Mouse (Mus musculus): ENCODE measurements at regions not wholly inside any gene's neighbourhood (a gene's known extent, or its start where the extent isn't known, plus 50 kb on each side); places are given as distances from the start of the nearest gene placed in this dataset.

DNA sequence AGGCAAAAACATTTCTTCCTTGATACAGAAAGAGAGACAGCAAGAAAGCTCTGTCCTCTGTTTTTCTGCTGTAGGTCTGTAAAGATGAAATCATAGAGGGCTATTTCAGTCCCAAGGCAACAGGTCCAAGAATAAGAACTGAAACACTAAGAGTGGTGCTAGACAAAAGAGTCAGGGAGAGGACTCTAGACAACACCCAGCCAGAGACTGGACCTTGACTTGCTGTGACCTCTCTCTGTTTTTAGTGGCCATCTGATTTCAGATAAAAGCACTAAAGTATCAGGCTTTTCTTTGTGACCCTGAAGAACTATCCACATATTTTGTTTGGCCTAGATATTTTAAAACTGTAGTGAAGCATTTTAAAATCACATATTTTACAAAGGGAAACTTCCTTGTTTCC, 171.6 kb upstream of the Clec14a start:
- no peaks in the 10 kb centered on the region for H3K4me1 ChIP-seq (replicated peaks; ENCODE audit: control insufficient read depth, insufficient read depth)
- no peak overlapping the region for H3K4me3 ChIP-seq (ENCODE audit: low read depth, low read length)
- H3K27me3 ChIP-seq (ENCODE audit: control insufficient read depth, insufficient read depth, low read length): no peaks in the 10 kb centered on the region
- no peaks in the 10 kb centered on the region for H3K9me3 ChIP-seq (ENCODE audit: control insufficient read depth, low read length)
- DNase-seq (ENCODE audit: low spot score) (no peak), ATAC-seq (ENCODE audit: low FRiP score, low TSS enrichment) (no peak)
- no peak overlapping the region for H3K27ac ChIP-seq (replicated peaks)
- H3K4me2 ChIP-seq (replicated peaks; ENCODE audit: low read depth): no peak overlapping the region
- no peak overlapping the region for H3K9ac ChIP-seq (ENCODE audit: low read length)
- TF ChIP-seq EP300 (optimal IDR thresholded peaks at IDR 0.05): no peak
- TF ChIP-seq CTCF (IDR thresholded peaks at IDR 0.05; ENCODE audit: low read depth): no peak
- H3K36me3 ChIP-seq (ENCODE audit: control insufficient read depth, insufficient read depth, low read length): no peaks in the 10 kb centered on the region

DNA sequence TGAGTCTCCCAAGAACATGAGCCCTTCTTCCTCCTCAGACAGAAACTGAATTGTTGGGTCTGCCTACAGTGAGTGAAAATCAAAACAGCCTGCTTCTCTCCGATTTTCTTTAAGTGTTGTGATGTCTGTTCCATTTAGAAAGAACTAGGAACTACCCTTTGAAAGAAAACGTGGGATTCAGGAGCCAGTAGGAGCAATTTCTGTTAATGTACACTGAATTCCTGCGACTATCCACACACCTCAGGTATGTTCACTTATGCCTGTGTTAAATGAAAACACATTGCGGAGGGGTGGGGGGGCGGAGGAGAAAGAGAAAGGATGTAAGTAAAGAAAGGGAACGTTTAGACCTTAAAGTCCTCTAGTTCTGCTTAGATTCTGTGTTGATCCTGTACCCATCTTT, 167.9 kb upstream of the Clec14a start:
- no peak overlapping the region for H3K4me3 ChIP-seq (ENCODE audit: low read depth, low read length)
- H3K36me3 ChIP-seq (ENCODE audit: control insufficient read depth, insufficient read depth, low read length): no peaks in the 10 kb centered on the region
- no peak overlapping the region for H3K4me2 ChIP-seq (replicated peaks; ENCODE audit: low read depth)
- WGBS: 64% methylated on average over 6 of the region's 6 CpGs
- no peaks in the 10 kb centered on the region for H3K27me3 ChIP-seq (ENCODE audit: control insufficient read depth, insufficient read depth, low read length)
- H3K4me1 ChIP-seq (replicated peaks; ENCODE audit: control insufficient read depth, insufficient read depth): no peaks in the 10 kb centered on the region
- TF ChIP-seq EP300 (optimal IDR thresholded peaks at IDR 0.05): no peak
- no peak for TF ChIP-seq CTCF (IDR thresholded peaks at IDR 0.05; ENCODE audit: low read depth)
- no peak for ATAC-seq (ENCODE audit: low FRiP score, low TSS enrichment)
- no peak overlapping the region for H3K27ac ChIP-seq (replicated peaks)
- H3K9ac ChIP-seq (ENCODE audit: low read length): no peak overlapping the region
- no peak for DNase-seq (ENCODE audit: low spot score)
- no peaks in the 10 kb centered on the region for H3K9me3 ChIP-seq (ENCODE audit: control insufficient read depth, low read length)

DNA sequence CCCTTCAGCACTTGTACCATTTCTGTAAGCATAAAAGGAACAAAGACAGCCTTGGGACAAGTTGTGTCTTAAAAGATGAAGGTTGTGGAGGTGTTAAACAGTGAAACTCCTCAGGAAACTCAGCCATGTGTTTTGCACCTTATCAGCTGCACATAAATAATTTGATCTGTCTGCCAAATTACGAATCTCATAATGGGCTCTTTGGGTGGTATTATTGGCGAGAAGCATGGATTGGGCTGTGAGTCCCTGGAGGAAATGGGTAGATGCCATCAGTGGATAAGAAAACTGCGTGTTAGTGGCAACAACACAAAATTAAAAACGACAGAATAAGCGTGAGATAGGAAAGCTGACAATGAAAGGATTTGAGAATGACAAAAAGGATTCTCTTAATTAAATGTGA, 165.4 kb upstream of the Clec14a start:
- no peak for ATAC-seq (ENCODE audit: low FRiP score, low TSS enrichment)
- no peak overlapping the region for H3K27ac ChIP-seq (replicated peaks)
- no peak for DNase-seq (ENCODE audit: low spot score)
- H3K36me3 ChIP-seq (ENCODE audit: control insufficient read depth, insufficient read depth, low read length): no peaks in the 10 kb centered on the region
- WGBS: 76% methylated on average over 5 of the region's 5 CpGs
- H3K27me3 ChIP-seq (ENCODE audit: control insufficient read depth, insufficient read depth, low read length): no peaks in the 10 kb centered on the region
- H3K9me3 ChIP-seq (ENCODE audit: control insufficient read depth, low read length): no peaks in the 10 kb centered on the region
- H3K4me2 ChIP-seq (replicated peaks; ENCODE audit: low read depth): no peak overlapping the region
- H3K9ac ChIP-seq (ENCODE audit: low read length): no peak overlapping the region
- H3K4me1 ChIP-seq (replicated peaks; ENCODE audit: control insufficient read depth, insufficient read depth): no peaks in the 10 kb centered on the region
- TF ChIP-seq EP300 (optimal IDR thresholded peaks at IDR 0.05) (no peak), CTCF (IDR thresholded peaks at IDR 0.05; ENCODE audit: low read depth) (no peak)
- no peak overlapping the region for H3K4me3 ChIP-seq (ENCODE audit: low read depth, low read length)

DNA sequence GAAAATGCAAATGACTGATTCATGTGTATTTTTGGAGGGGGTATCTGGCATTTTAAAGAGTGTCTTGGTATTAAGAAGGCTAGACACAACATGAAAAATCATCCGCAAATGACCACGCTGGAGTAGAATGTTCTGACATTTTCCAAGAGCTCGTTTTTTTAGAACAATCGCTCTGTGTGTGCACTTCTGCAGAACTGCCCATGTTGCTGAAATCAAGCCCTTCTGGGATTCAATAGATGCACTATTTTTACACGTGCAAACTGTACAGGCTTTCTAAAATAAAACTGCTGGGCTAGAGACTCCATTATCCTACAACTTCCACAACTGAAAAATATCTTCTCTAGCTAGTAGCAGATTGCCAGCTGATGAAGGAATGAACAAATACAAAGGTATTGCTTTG, 160.8 kb upstream of the Clec14a start:
- H3K9ac ChIP-seq (ENCODE audit: low read length): no peak overlapping the region

DNA sequence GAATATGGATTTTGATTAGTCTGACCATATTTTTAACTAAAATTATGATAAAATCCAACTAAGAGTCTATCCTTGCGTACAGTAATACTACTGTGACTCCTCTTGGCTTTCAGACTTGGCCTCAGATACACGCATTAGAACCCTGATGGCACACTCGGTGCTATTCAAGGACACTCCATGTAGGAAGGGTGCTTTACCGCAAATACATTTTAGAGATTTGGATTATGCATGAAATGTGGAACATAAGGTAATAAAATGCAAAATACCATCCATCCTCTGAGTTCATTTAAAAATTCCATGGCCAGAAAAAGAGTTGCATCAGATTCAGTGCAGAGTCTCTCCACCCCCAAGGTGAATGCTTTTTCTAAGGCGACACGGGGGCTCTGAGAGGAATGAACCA, 157.7 kb upstream of the Clec14a start:
- no peak overlapping the region for H3K4me2 ChIP-seq (replicated peaks; ENCODE audit: low read depth)
- no peaks in the 10 kb centered on the region for H3K4me1 ChIP-seq (replicated peaks; ENCODE audit: control insufficient read depth, insufficient read depth)
- TF ChIP-seq EP300 (optimal IDR thresholded peaks at IDR 0.05) (no peak), CTCF (IDR thresholded peaks at IDR 0.05; ENCODE audit: low read depth) (no peak)
- ATAC-seq (ENCODE audit: low FRiP score, low TSS enrichment) (no peak), DNase-seq (ENCODE audit: low spot score) (no peak)
- no peaks in the 10 kb centered on the region for H3K27me3 ChIP-seq (ENCODE audit: control insufficient read depth, insufficient read depth, low read length)
- H3K4me3 ChIP-seq (ENCODE audit: low read depth, low read length): no peak overlapping the region
- no peaks in the 10 kb centered on the region for H3K9me3 ChIP-seq (ENCODE audit: control insufficient read depth, low read length)
- no peak overlapping the region for H3K9ac ChIP-seq (ENCODE audit: low read length)
- H3K36me3 ChIP-seq (ENCODE audit: control insufficient read depth, insufficient read depth, low read length): no peaks in the 10 kb centered on the region
- WGBS: 88% methylated on average over 6 of the region's 6 CpGs
- no peak overlapping the region for H3K27ac ChIP-seq (replicated peaks)

More for the DNA sequence above, 160.8 kb upstream of the Clec14a start:
- ATAC-seq (ENCODE audit: low FRiP score, low TSS enrichment) (no peak), DNase-seq (ENCODE audit: low spot score) (no peak)
- WGBS: 78% methylated on average over 5 of the region's 5 CpGs
- Histone ChIP-seq H3K27me3 (ENCODE audit: control insufficient read depth, insufficient read depth, low read length) (no peaks in the 10 kb centered on the region), H3K36me3 (ENCODE audit: control insufficient read depth, insufficient read depth, low read length) (no peaks in the 10 kb centered on the region), H3K4me1 (replicated peaks; ENCODE audit: control insufficient read depth, insufficient read depth) (no peaks in the 10 kb centered on the region), H3K9me3 (ENCODE audit: control insufficient read depth, low read length) (no peaks in the 10 kb centered on the region), H3K27ac (replicated peaks) (no peak overlapping the region), H3K4me2 (replicated peaks; ENCODE audit: low read depth) (no peak overlapping the region), H3K4me3 (ENCODE audit: low read depth, low read length) (no peak overlapping the region)
- TF ChIP-seq CTCF (IDR thresholded peaks at IDR 0.05; ENCODE audit: low read depth): no peak
- TF ChIP-seq EP300 (optimal IDR thresholded peaks at IDR 0.05): no peak

DNA sequence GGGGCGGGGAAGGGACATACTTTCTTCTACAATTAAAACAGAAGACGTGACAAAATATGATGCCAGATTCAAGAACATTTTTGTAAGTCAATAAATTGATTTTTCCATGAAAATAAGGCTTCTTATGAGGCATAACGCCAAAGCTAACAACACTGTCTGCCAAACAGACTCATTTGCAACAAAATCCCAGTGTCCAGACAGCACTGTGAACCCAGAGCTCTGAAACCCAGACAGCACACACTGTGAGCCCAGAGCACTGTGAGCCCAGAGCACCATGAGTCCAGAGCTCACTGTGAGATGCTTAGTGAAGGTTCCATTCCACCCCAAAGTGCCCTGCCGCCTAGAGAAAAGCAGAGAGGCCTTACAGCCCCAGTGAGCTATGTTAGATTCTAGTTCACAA, 156.9 kb upstream of the Clec14a start:
- Histone ChIP-seq H3K4me3 (ENCODE audit: low read depth, low read length) (no peak overlapping the region), H3K36me3 (ENCODE audit: control insufficient read depth, insufficient read depth, low read length) (no peaks in the 10 kb centered on the region), H3K9me3 (ENCODE audit: control insufficient read depth, low read length) (no peaks in the 10 kb centered on the region), H3K27me3 (ENCODE audit: control insufficient read depth, insufficient read depth, low read length) (no peaks in the 10 kb centered on the region), H3K4me2 (replicated peaks; ENCODE audit: low read depth) (no peak overlapping the region), H3K9ac (ENCODE audit: low read length) (no peak overlapping the region), H3K27ac (replicated peaks) (no peak overlapping the region), H3K4me1 (replicated peaks; ENCODE audit: control insufficient read depth, insufficient read depth) (no peaks in the 10 kb centered on the region)
- no peak for ATAC-seq (ENCODE audit: low FRiP score, low TSS enrichment)
- no peak for DNase-seq (ENCODE audit: low spot score)
- 55% methylated on average over 4 of the region's 4 CpGs for WGBS
- TF ChIP-seq CTCF (IDR thresholded peaks at IDR 0.05; ENCODE audit: low read depth) (no peak), EP300 (optimal IDR thresholded peaks at IDR 0.05) (no peak)
